ENCODE assay signal across 13 mouse cellular contexts in the genomic region with DNA sequence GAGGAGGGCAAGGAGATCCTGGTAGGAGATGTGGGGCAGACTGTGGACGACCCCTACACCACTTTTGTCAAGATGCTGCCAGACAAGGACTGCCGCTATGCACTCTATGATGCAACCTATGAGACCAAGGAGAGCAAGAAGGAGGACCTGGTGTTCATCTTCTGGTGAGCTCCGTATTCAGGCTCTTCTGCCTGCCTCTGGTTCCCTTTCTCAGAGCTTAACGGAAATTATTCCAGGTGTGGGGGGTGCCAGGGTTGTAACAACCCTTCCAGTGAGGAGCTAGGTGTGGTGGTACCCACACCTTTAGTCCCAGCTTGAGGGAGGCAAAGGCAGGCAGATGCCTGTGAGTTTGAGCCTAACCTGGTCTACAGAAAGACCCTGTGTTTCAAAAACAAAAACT. TPM values are rescaled to one million over a fixed set of nuclear protein-coding genes. Genes with fewer than 3 reads are reported as not detected.
DNase-seq lines count a peak whose midpoint lies in the region; ATAC-seq and TF ChIP-seq lines count a peak whose summit lies in the region.
"Had no signal": no experiment of that assay in that cellular context is flagged by ENCODE, and none has a peak within 500 bp of the region (broad histone marks: within the 10 kb centered on the region; RNA-seq: fewer than 3 reads in every experiment).

No protein-coding gene starts in this region.

- 90% methylated on average over 4 of the region's 4 CpGs for WGBS in hindbrain, embryonic 13.5 days
- WGBS in hindbrain, postnatal 0 days = 88% methylated on average over 4 of the region's 4 CpGs
- WGBS in neural tube, embryonic 15.5 days = 89% methylated on average over 4 of the region's 4 CpGs

- H3K36me3 ChIP-seq in hindbrain, embryonic 13.5 days = peaks cover 53% of the 10 kb centered on the region
- H3K36me3 ChIP-seq in hindbrain, postnatal 0 days (ENCODE audit: insufficient read depth, low read length) = peaks cover 45% of the 10 kb centered on the region
- H3K36me3 ChIP-seq in testis, adult 2 months (ENCODE audit: control insufficient read depth, insufficient read depth, low read length) = no peaks in the 10 kb centered on the region; the same call in none of the 2 replicates
- H3K36me3 ChIP-seq in neural tube, embryonic 15.5 days = peaks cover 53% of the 10 kb centered on the region

- peak; percentile 39 for DNase-seq in cerebellum, adult 9-11 months
- no peak for DNase-seq in hindbrain, postnatal 0 days (ENCODE audit: low spot score)
- no peak for DNase-seq in testis, postnatal 10 days (ENCODE audit: low spot score)
- no peak for DNase-seq in kidney, adult 9 months
- DNase-seq: gastrocnemius, postnatal 10 days; heart, postnatal 10 days; lung, postnatal 14 days; thymus, adult 2 months had no signal

- peak overlapping the region; percentile 12; the same call in 1 of the 2 replicates for H3K4me3 ChIP-seq in hindbrain, embryonic 13.5 days
- H3K4me3 ChIP-seq in hindbrain, postnatal 0 days (ENCODE audit: low read length) = no peak overlapping the region
- H3K4me3 ChIP-seq in testis, adult 2 months (ENCODE audit: control insufficient read depth, low read depth, low read length) = peak overlapping the region; percentile 44
- 0 out of 2 replicates have a peak overlapping the region, but pooled peaks have one; percentile 98 for H3K4me3 ChIP-seq in neural tube, embryonic 15.5 days (replicated peaks)

- H3K27ac ChIP-seq in hindbrain, embryonic 13.5 days = no peak overlapping the region
- no peak overlapping the region for H3K27ac ChIP-seq in hindbrain, postnatal 0 days
- peak overlapping the region; percentile 28; the same call in 1 of the 2 replicates for H3K27ac ChIP-seq in testis, adult 2 months (ENCODE audit: control insufficient read depth, insufficient read depth, low read depth, low read length)
- H3K27ac ChIP-seq in neural tube, embryonic 15.5 days (replicated peaks) = no peak overlapping the region

- peaks cover 32% of the 10 kb centered on the region for H3K4me1 ChIP-seq in hindbrain, embryonic 13.5 days (replicated peaks)
- H3K4me1 ChIP-seq in hindbrain, postnatal 0 days (ENCODE audit: insufficient read depth, low read length) = peaks cover 8% of the 10 kb centered on the region
- peaks cover 5% of the 10 kb centered on the region for H3K4me1 ChIP-seq in testis, adult 2 months (ENCODE audit: control insufficient read depth, insufficient read depth, low read length)
- H3K4me1 ChIP-seq in neural tube, embryonic 15.5 days = peaks cover 42% of the 10 kb centered on the region

- TF ChIP-seq POLR2A in testis, adult 2 months (IDR thresholded peaks at IDR 0.05; ENCODE audit: control insufficient read depth, low read depth, low read length) = no peak

- no peaks in the 10 kb centered on the region for H3K9me3 ChIP-seq in hindbrain, embryonic 13.5 days
- no peaks in the 10 kb centered on the region for H3K9me3 ChIP-seq in hindbrain, postnatal 0 days (ENCODE audit: low read length)
- no peaks in the 10 kb centered on the region for H3K9me3 ChIP-seq in neural tube, embryonic 15.5 days (replicated peaks)

- H3K27me3 ChIP-seq in hindbrain, embryonic 13.5 days = no peaks in the 10 kb centered on the region
- no peaks in the 10 kb centered on the region for H3K27me3 ChIP-seq in hindbrain, postnatal 0 days (ENCODE audit: insufficient read depth, low read length)
- H3K27me3 ChIP-seq in testis, adult 2 months (ENCODE audit: control insufficient read depth, insufficient read depth, low read length) = no peaks in the 10 kb centered on the region
- H3K27me3 ChIP-seq in neural tube, embryonic 15.5 days (replicated peaks) = no peaks in the 10 kb centered on the region

- no peak for TF ChIP-seq CTCF in hindbrain, postnatal 0 days (IDR thresholded peaks at IDR 0.05; ENCODE audit: low read depth)
- no peak for TF ChIP-seq CTCF in testis, adult 2 months (IDR thresholded peaks at IDR 0.05; ENCODE audit: control insufficient read depth, insufficient read depth, insufficient replicate concordance, low read depth, low read length)

- H3K4me2 ChIP-seq in hindbrain, embryonic 13.5 days = peak overlapping the region; percentile 88
- H3K4me2 ChIP-seq in hindbrain, postnatal 0 days (ENCODE audit: low read depth, low read length) = no peak overlapping the region
- peak overlapping the region; percentile 85 for H3K4me2 ChIP-seq in neural tube, embryonic 15.5 days

- no peak overlapping the region for H3K9ac ChIP-seq in hindbrain, embryonic 13.5 days
- H3K9ac ChIP-seq in hindbrain, postnatal 0 days (replicated peaks; ENCODE audit: low read length) = no peak overlapping the region
- no peak overlapping the region for H3K9ac ChIP-seq in neural tube, embryonic 15.5 days (replicated peaks)

- ATAC-seq in cerebellum, adult (ENCODE audit: insufficient number of reproducible peaks, low FRiP score, low TSS enrichment) = no peak
- ATAC-seq in hindbrain, embryonic 13.5 days (ENCODE audit: low FRiP score) = no peak
- ATAC-seq in hindbrain, postnatal 0 days = no peak
- ATAC-seq in neural tube, embryonic 15.5 days (ENCODE audit: low FRiP score) = no peak
- ATAC-seq: forebrain, embryonic 16.5 days had no signal

RNA-seq across cellular contexts. Expression of gene Cfl1, which starts 2.4 kb away (rescaled TPM):
- polyA plus RNA-seq in hindbrain, embryonic 13.5 days (2015; fragmentation: Nextera tagmentation; extraction: Ambion mirVana) = 3,676 and 3,692 TPM in 2 replicates
- total RNA-seq in hindbrain, postnatal 0 days (2014; rRNA removed) = 1,468 and 1,477 TPM in 2 replicates
- polyA plus RNA-seq in hindbrain, postnatal 0 days (2015; fragmentation: Nextera tagmentation; extraction: Ambion mirVana) = 3,076 and 3,214 TPM in 2 replicates
- polyA plus RNA-seq in testis, adult 2 months (2012; rRNA removed) = 225 and 243 TPM in 2 replicates
- polyA plus RNA-seq in neural tube, embryonic 15.5 days (2015; fragmentation: Nextera tagmentation; extraction: Ambion mirVana) = 3,233 and 3,320 TPM in 2 replicates

RNA-seq across cellular contexts. Expression of gene Mus81, which starts 4.4 kb away (rescaled TPM):
- 42.6 and 49.7 TPM in 2 replicates for polyA plus RNA-seq in hindbrain, embryonic 13.5 days (2015; fragmentation: Nextera tagmentation; extraction: Ambion mirVana)
- total RNA-seq in hindbrain, postnatal 0 days (2014; rRNA removed) = 56.8 and 58.8 TPM in 2 replicates
- 27.4 and 27.7 TPM in 2 replicates for polyA plus RNA-seq in hindbrain, postnatal 0 days (2015; fragmentation: Nextera tagmentation; extraction: Ambion mirVana)
- 55.3 and 69.7 TPM in 2 replicates for polyA plus RNA-seq in testis, adult 2 months (2012; rRNA removed)
- 48.0 and 48.4 TPM in 2 replicates for polyA plus RNA-seq in neural tube, embryonic 15.5 days (2015; fragmentation: Nextera tagmentation; extraction: Ambion mirVana)

RNA-seq across cellular contexts. Expression of gene 1700020D05Rik, which starts 10.9 kb away (rescaled TPM):
- 0.58 TPM in 1 of 2 replicates, not detected in the other for polyA plus RNA-seq in hindbrain, embryonic 13.5 days (2015; fragmentation: Nextera tagmentation; extraction: Ambion mirVana)
- 3.8 and 4.8 TPM in 2 replicates for total RNA-seq in hindbrain, postnatal 0 days (2014; rRNA removed)
- not detected in 2 replicates for polyA plus RNA-seq in hindbrain, postnatal 0 days (2015; fragmentation: Nextera tagmentation; extraction: Ambion mirVana)
- polyA plus RNA-seq in testis, adult 2 months (2012; rRNA removed) = 289 and 311 TPM in 2 replicates
- polyA plus RNA-seq in neural tube, embryonic 15.5 days (2015; fragmentation: Nextera tagmentation; extraction: Ambion mirVana) = 0.20 and 0.42 TPM in 2 replicates

RNA-seq across cellular contexts. Expression of gene Snx32, which starts 17.7 kb away (rescaled TPM):
- 80.3 and 81.1 TPM in 2 replicates for polyA plus RNA-seq in hindbrain, embryonic 13.5 days (2015; fragmentation: Nextera tagmentation; extraction: Ambion mirVana)
- total RNA-seq in hindbrain, postnatal 0 days (2014; rRNA removed) = 78.0 and 79.0 TPM in 2 replicates
- 75.0 and 79.6 TPM in 2 replicates for polyA plus RNA-seq in hindbrain, postnatal 0 days (2015; fragmentation: Nextera tagmentation; extraction: Ambion mirVana)
- 11.0 and 12.7 TPM in 2 replicates for polyA plus RNA-seq in testis, adult 2 months (2012; rRNA removed)
- 82.1 and 103 TPM in 2 replicates for polyA plus RNA-seq in neural tube, embryonic 15.5 days (2015; fragmentation: Nextera tagmentation; extraction: Ambion mirVana)

RNA-seq across cellular contexts. Expression of gene Efemp2, which starts 18.9 kb away (rescaled TPM):
- 45.6 and 48.7 TPM in 2 replicates for polyA plus RNA-seq in hindbrain, embryonic 13.5 days (2015; fragmentation: Nextera tagmentation; extraction: Ambion mirVana)
- 46.3 and 49.3 TPM in 2 replicates for total RNA-seq in hindbrain, postnatal 0 days (2014; rRNA removed)
- polyA plus RNA-seq in hindbrain, postnatal 0 days (2015; fragmentation: Nextera tagmentation; extraction: Ambion mirVana) = 36.5 and 41.7 TPM in 2 replicates
- polyA plus RNA-seq in testis, adult 2 months (2012; rRNA removed) = 17.3 and 17.6 TPM in 2 replicates
- 54.0 and 62.6 TPM in 2 replicates for polyA plus RNA-seq in neural tube, embryonic 15.5 days (2015; fragmentation: Nextera tagmentation; extraction: Ambion mirVana)

Comparison
In these comparisons a context has a peak if more than half of its experiments do, and no peak if none do; other contexts are left out.
1. RNA of gene Cfl1, which starts 2.4 kb away (polyA plus RNA-seq): 3,676 to 3,692 TPM in hindbrain, embryonic 13.5 days, 3,233 to 3,320 TPM in neural tube, embryonic 15.5 days and 3,076 to 3,214 TPM in hindbrain, postnatal 0 days; 225 to 243 TPM in testis, adult 2 months; every median in the first group is over 10 times any median in the second.
2. RNA of gene 1700020D05Rik, which starts 10.9 kb away (polyA plus RNA-seq): 289 to 311 TPM in testis, adult 2 months; 0.20 to 0.42 TPM in neural tube, embryonic 15.5 days, 0.58 TPM in hindbrain, embryonic 13.5 days and not detected in hindbrain, postnatal 0 days; every median in the first group is over 100 times any median in the second.